Mouse (Mus musculus): ENCODE results near the gene Smarcd1.

GRCm38 (mm10) chr15:99718461-99719021 lies 16.6 kb downstream of the Smarcd1 start:
- TF ChIP-seq CTCF (IDR thresholded peaks at IDR 0.05) (no peak), POLR2A (IDR thresholded peaks at IDR 0.05; ENCODE audit: insufficient read depth, low read depth, low read length) (no peak; the same call in 1 of the 2 replicates)
